ENCODE assay signal across 27 mouse cellular contexts in the genomic region with DNA sequence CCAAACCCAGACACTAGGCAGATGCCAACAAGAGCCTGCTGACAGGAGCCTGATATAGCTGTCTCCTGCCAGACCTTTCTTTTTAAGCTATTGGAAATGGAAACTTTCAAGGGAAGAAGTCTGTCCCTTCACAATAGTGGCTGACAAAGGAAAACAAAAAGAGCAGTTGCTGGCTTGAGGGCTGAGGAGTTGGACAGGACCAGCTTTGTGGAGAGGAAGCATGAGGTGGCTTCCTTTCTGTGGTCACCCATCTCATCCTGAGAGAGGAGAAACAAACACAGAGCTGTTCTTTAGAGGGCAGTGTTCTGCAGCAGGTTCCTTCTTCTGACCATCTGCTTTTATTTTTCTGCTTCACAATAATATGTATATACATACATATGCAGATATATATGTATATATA. TPM values are rescaled to one million over a fixed set of nuclear protein-coding genes. Genes with fewer than 3 reads are reported as not detected.
DNase-seq lines count a peak whose midpoint lies in the region; ATAC-seq and TF ChIP-seq lines count a peak whose summit lies in the region.
"Had no signal": no experiment of that assay in that cellular context is flagged by ENCODE, and none has a peak within 500 bp of the region (broad histone marks: within the 10 kb centered on the region; RNA-seq: fewer than 3 reads in every experiment).

No protein-coding gene starts in this region.

- no peaks in the 10 kb centered on the region for H3K9me3 ChIP-seq in liver, embryonic 14.5 days (ENCODE audit: control insufficient read depth, low read length)
- no peaks in the 10 kb centered on the region for H3K9me3 ChIP-seq in liver, embryonic 11.5 days (ENCODE audit: control insufficient read depth, low read length)
- H3K9me3 ChIP-seq: forebrain, embryonic 10.5 days; heart, embryonic 15.5 days; midbrain, embryonic 13.5 days; neural tube, embryonic 13.5 days had no signal

- DNase-seq in heart, adult 11 months = peak; percentile 84
- no peak for DNase-seq in heart, postnatal 10 days
- DNase-seq in liver, embryonic 14.5 days (ENCODE audit: low read depth in 3 of 3, low spot score in 3 of 3) = no peak
- DNase-seq in liver, embryonic 11.5 days (ENCODE audit: low spot score) = no peak
- DNase-seq in T-cell, adult 2 months (ENCODE audit: low spot score) = no peak
- no peak for DNase-seq in left cerebral cortex, adult 8-10 months (ENCODE audit: low spot score in 2 of 2)
- DNase-seq: adrenal gland, postnatal 14 days; cerebellum, adult 11-12 months; cerebellum, adult 9-11 months; gastrocnemius, adult 2 months; gastrocnemius, postnatal 36 days; heart, postnatal 4 days; kidney, adult 2 months; kidney, postnatal 36 days; left cerebral cortex, postnatal 4 days; lung, embryonic 14.5 days; lung, postnatal 14 days had no signal

- H3K36me3 ChIP-seq in liver, embryonic 14.5 days (replicated peaks; ENCODE audit: control insufficient read depth, insufficient read depth, low read depth) = no peaks in the 10 kb centered on the region
- H3K36me3 ChIP-seq in liver, embryonic 11.5 days (ENCODE audit: control insufficient read depth, insufficient read depth, low read length) = no peaks in the 10 kb centered on the region
- no peaks in the 10 kb centered on the region for H3K36me3 ChIP-seq in macrophage (ENCODE audit: inconsistent target)
- H3K36me3 ChIP-seq: embryonic facial prominence, embryonic 13.5 days; forebrain, embryonic 10.5 days; heart, embryonic 15.5 days; midbrain, embryonic 13.5 days; neural tube, embryonic 13.5 days had no signal

- peaks cover 51 to 59% of the 10 kb centered on the region in 2 experiments for H3K4me1 ChIP-seq in liver, embryonic 14.5 days (replicated peaks; ENCODE audit: control insufficient read depth in 2 of 2, insufficient read depth in 2 of 2, low read length in 1 of 2)
- H3K4me1 ChIP-seq in liver, embryonic 11.5 days (replicated peaks; ENCODE audit: control insufficient read depth, insufficient read depth, low read length) = peaks cover 21% of the 10 kb centered on the region
- H3K4me1 ChIP-seq: embryonic facial prominence, embryonic 13.5 days; forebrain, embryonic 10.5 days; neural tube, embryonic 13.5 days had no signal

- intact Hi-C loops in heart, postnatal 10 days (cut with DNase I) = no loop called here

- no peak overlapping the region for H3K4me3 ChIP-seq in liver, embryonic 14.5 days (ENCODE audit: insufficient read depth in 1 of 2, low read depth in 2 of 2, low read length in 2 of 2)
- H3K4me3 ChIP-seq in liver, embryonic 11.5 days (ENCODE audit: low read depth, low read length) = no peak overlapping the region
- no peak overlapping the region for H3K4me3 ChIP-seq in macrophage (ENCODE audit: inconsistent target)
- H3K4me3 ChIP-seq: embryonic facial prominence, embryonic 13.5 days; forebrain, embryonic 10.5 days; gastrocnemius, adult 2 months; heart, embryonic 15.5 days; layer of hippocampus, adult 2 months; midbrain, embryonic 13.5 days; neural tube, embryonic 13.5 days had no signal

- peak overlapping the region; percentile 48 for H3K27ac ChIP-seq in liver, embryonic 14.5 days
- no peak overlapping the region; the same call in 1 of the 2 replicates for H3K27ac ChIP-seq in liver, embryonic 11.5 days (ENCODE audit: low read depth, low read length)
- peak overlapping the region; percentile 47 for H3K27ac ChIP-seq in macrophage
- H3K27ac ChIP-seq: embryonic facial prominence, embryonic 13.5 days; forebrain, embryonic 10.5 days; gastrocnemius, adult 2 months; heart, embryonic 15.5 days; hindbrain, embryonic 14.5 days; layer of hippocampus, adult 2 months; midbrain, embryonic 13.5 days; neural tube, embryonic 13.5 days had no signal

- H3K4me2 ChIP-seq in liver, embryonic 14.5 days (ENCODE audit: low read depth) = no peak overlapping the region
- no peak overlapping the region for H3K4me2 ChIP-seq in liver, embryonic 11.5 days
- H3K4me2 ChIP-seq: embryonic facial prominence, embryonic 13.5 days; heart, embryonic 15.5 days; hindbrain, embryonic 14.5 days; lung, embryonic 14.5 days; midbrain, embryonic 13.5 days; neural tube, embryonic 13.5 days had no signal

- no peak for TF ChIP-seq EP300 in liver, embryonic 14.5 days (IDR thresholded peaks at IDR 0.05; ENCODE audit: low read depth)

- no peak for ATAC-seq in liver, embryonic 14.5 days (ENCODE audit: insufficient read depth)
- ATAC-seq in liver, embryonic 11.5 days (replicated peaks; ENCODE audit: low FRiP score) = no peak
- ATAC-seq: forebrain, embryonic 16.5 days; midbrain, embryonic 13.5 days; Patski had no signal

- no peaks in the 10 kb centered on the region for H3K27me3 ChIP-seq in liver, embryonic 14.5 days (ENCODE audit: control insufficient read depth, insufficient read depth, low read length)
- no peaks in the 10 kb centered on the region for H3K27me3 ChIP-seq in liver, embryonic 11.5 days (replicated peaks; ENCODE audit: control insufficient read depth, insufficient read depth, low read length)
- H3K27me3 ChIP-seq: embryonic facial prominence, embryonic 13.5 days; heart, embryonic 15.5 days; midbrain, embryonic 13.5 days; neural tube, embryonic 13.5 days had no signal

- TF ChIP-seq CTCF in liver, embryonic 14.5 days (IDR thresholded peaks at IDR 0.05; ENCODE audit: low read depth) = no peak

- H3K9ac ChIP-seq in liver, embryonic 14.5 days (replicated peaks) = no peak overlapping the region
- no peak overlapping the region for H3K9ac ChIP-seq in liver, embryonic 11.5 days (ENCODE audit: low read depth, low read length)
- H3K9ac ChIP-seq: embryonic facial prominence, embryonic 13.5 days; heart, embryonic 15.5 days; hindbrain, embryonic 14.5 days; lung, embryonic 14.5 days; midbrain, embryonic 13.5 days; neural tube, embryonic 13.5 days had no signal

- no peaks in the 10 kb centered on the region for H3K79me2 ChIP-seq in macrophage (ENCODE audit: inconsistent target)

RNA-seq across cellular contexts. Expression of a gene that starts 19.6 kb away (rescaled TPM):
- total RNA-seq in heart, postnatal 10 days (2021) = under 1 TPM; 0.12 to 0.29 TPM
- 3.5 and 4.1 TPM in 2 replicates for polyA plus RNA-seq in liver, embryonic 14.5 days (2012; rRNA removed)
- 8.6 and 9.0 TPM in 2 replicates for polyA plus RNA-seq in liver, embryonic 14.5 days (2014; fragmentation: Nextera tagmentation; extraction: Ambion mirVana)
- polyA plus RNA-seq in liver, embryonic 11.5 days (2014; fragmentation: Nextera tagmentation; extraction: Ambion mirVana) = 13.6 and 15.2 TPM in 2 replicates
- total RNA-seq in macrophage (2018; cell fraction: chromatin; rRNA removed) = 1 to 10 TPM in 1 of 26 experiments, under 1 TPM in 7, not detected in 18; 0.16 to 2.6 (median 0.58) TPM
- total RNA-seq in macrophage (2018; cell fraction: cytosol; rRNA removed) = 1 to 10 TPM in 5 of 26 experiments, under 1 TPM in 20, not detected in 1; 0.06 to 2.0 (median 0.23) TPM
- total RNA-seq in macrophage (2018; cell fraction: nucleus; rRNA removed) = 1 to 10 TPM in 10 of 26 experiments, under 1 TPM in 4, not detected in 12; 0.27 to 4.6 (median 1.2) TPM
- polyA plus RNA-seq in macrophage (2018) = 0.21 to 0.23 TPM in 2 of 3 replicates, not detected in the other
- 1 to 10 TPM; 2.1 to 3.6 (median 2.7) TPM for total RNA-seq in left cerebral cortex, adult 8-10 months (2022)
- total RNA-seq: gastrocnemius, adult 2 months had no signal
- polyA plus RNA-seq: forebrain, embryonic 10.5 days had no signal
